Mouse (Mus musculus) Patski (cell line): ENCODE measurements around the gene Dip2c. TPM values are rescaled to one million over a fixed set of nuclear protein-coding genes. Genes with fewer than 3 reads are reported as not detected.

ENCODE experiments used
- ATAC-seq: fragments of 100-300 bp; one replicate; pipeline ENCODE4 v1.8.0; 2021
- CTCF ChIA-PET: fragments of 350-600 bp; sonication (Branson Sonifier 250); formaldehyde crosslinking; loops from one replicate; lab custom pipeline; 2022; ENCODE audit warnings: inconsistent platforms; lab: Charles Lee
- POLR2A ChIA-PET: fragments of 350-600 bp; sonication (Branson Sonifier 250); formaldehyde crosslinking; loops from one replicate; lab custom pipeline; 2022; ENCODE audit warnings: antibody characterized with exemption, inconsistent platforms; lab: Charles Lee
- DNase-seq: peaks from one replicate; pipeline ENCODE4 v3.0.0-alpha.2; 2011; ENCODE audit warnings: low read depth, low spot score
- H3K27me3 ChIP-seq: fragments of 371-371 bp; one replicate; pipeline ENCODE4 v1.5.1; 2021
- CTCF ChIP-seq: fragments of 100-300 bp; IDR thresholded peaks from one replicate; pipeline ENCODE4 v1.5.1; 2021
- in situ Hi-C: fragments of 300-500 bp; cut with MboI; formaldehyde crosslinking; loops from 3 replicates; pipeline ENCODE4 v1.11.1; 2018; ENCODE audit warnings: low pct_unique_long_range_greater_than_20kb, mixed read lengths
- polyA plus RNA-seq: library from polyadenylated mRNA; unstranded; gene quantifications from one replicate; pipeline ENCODE4 v1.2.3, GENCODE M21; 2021

The Dip2c gene
- polyA plus RNA-seq, 1 experiment from 2014 or later: 11.4 TPM

DNA sequence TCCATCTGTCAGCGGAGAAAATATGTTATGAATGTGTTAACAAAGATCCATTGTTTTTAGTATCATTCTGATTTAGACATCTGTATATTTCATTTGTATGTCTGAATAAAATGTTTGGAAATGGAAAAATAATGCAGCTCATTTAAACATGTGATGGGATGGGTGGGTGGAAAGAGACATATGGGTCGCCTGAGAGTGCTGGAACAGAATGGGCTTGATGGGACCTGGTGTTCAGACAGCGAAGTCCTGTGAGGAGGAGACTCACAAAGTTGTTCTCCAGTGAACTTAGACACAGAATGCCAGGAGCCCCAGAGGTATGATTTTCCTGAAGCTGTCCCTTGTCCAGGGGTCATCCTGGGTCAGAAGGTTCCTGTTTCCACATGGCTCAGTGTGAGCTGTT is 142.1 kb downstream of the Dip2c start:
- ChIA-PET CTCF (interaction anchor here (1.3 to 1.4 kb wide), 2 partner anchors 9 to 10 kb away, joined by 3 to 5 read pairs; no protein-coding TSS in a partner anchor), POLR2A (interaction anchor here (0.6 kb wide), 1 partner anchor 34 kb away, joined by 4 read pairs; no protein-coding TSS in a partner anchor)
- H3K27me3 ChIP-seq: no peaks in the 10 kb centered on the region
- ATAC-seq (no peak), DNase-seq (no peak)
- TF ChIP-seq CTCF: no peak
- in situ Hi-C loops: no loop called here

DNA sequence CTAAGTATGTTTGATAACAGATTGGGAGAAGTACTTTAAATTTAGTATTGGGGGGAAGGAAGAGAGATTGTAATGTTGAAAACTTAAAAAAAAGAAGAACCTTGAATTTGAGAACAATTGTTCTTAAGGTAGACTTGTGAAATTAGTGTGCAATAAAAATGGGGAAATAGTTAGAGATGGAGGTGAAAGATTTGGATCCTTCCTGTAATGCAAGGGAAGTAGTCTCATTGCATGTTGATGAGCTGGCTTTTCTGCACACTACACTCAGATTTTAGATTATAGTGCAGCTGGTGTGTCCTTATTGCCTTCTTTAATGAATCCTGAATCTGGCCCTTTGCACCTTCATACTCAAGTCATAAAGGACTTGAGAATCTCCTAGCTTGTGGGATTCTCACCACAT is 142.9 kb downstream of the Dip2c start:
- POLR2A ChIA-PET: no interaction called here
- no peak for TF ChIP-seq CTCF
- CTCF ChIA-PET: interaction anchor here (1.1 to 1.3 kb wide), 2 partner anchors 11 to 22 kb away, joined by 3 to 4 read pairs; no protein-coding TSS in a partner anchor
- in situ Hi-C loops: no loop called here
- DNase-seq: no peak
- no peak for ATAC-seq
- H3K27me3 ChIP-seq: no peaks in the 10 kb centered on the region

DNA sequence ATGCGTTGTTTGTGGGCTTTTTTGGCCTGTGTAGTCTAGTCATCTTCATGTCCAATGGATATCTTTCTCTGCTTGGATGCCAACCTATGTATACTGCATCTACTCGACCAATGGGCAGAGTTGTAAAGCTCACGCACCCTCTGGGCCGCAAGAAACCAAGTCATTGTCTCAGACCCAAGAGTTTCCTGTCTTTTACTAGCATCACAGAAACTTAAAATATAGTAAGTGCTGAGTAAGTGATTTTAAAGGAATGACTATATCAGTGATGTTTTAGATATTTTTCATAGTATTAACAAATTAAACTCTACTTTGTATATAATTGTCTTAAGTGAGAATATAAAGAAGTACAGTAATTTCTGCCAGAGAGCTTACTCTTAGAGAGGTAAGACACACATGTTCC is 145.6 kb downstream of the Dip2c start:
- in situ Hi-C loops: no loop called here
- ChIA-PET POLR2A (no interaction called here), CTCF (interaction anchor here (0.9 kb wide), 1 partner anchor 97 kb away, joined by 3 read pairs; no protein-coding TSS in a partner anchor)
- ATAC-seq: no peak
- DNase-seq: no peak
- TF ChIP-seq CTCF: no peak
- no peaks in the 10 kb centered on the region for H3K27me3 ChIP-seq

- TF ChIP-seq CTCF: no peak
- ChIA-PET POLR2A (no interaction called here), CTCF (no interaction called here)
- in situ Hi-C loops: no loop called here
- DNase-seq (no peak), ATAC-seq (no peak)
- no peaks in the 10 kb centered on the region for H3K27me3 ChIP-seq
Observed at GRCm38 (mm10) chr13:9422876-9423275, 146.5 kb downstream of the Dip2c start.

- in situ Hi-C loops: no loop called here
- no peaks in the 10 kb centered on the region for H3K27me3 ChIP-seq
- ChIA-PET CTCF (interaction anchor here (0.8 to 1.0 kb wide), 2 partner anchors 10 to 251 kb away, joined by 3 read pairs; no protein-coding TSS in a partner anchor), POLR2A (no interaction called here)
- TF ChIP-seq CTCF: no peak
- DNase-seq: no peak
- no peak for ATAC-seq
Observed at GRCm38 (mm10) chr13:9424434-9424833, 148.1 kb downstream of the Dip2c start.

DNA sequence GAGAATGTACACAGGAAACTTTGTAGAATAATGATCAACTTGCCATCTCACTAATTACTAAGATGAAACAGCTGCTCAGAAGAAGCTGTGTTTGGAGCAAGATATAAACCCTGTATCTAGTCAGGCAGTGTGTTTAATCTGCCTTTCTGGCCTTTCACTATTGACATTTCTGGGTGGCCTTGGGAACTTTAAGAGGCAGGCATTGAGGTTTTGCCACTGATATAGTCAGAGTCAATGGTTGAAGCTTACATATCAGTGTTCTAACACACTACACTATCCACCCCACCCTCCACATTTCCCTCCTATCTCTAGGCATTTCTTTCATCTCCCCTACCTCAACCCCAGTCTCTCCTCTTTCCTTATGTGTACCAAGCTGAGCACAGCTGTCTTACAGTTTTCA is 149.9 kb downstream of the Dip2c start:
- no peaks in the 10 kb centered on the region for H3K27me3 ChIP-seq
- DNase-seq (no peak), ATAC-seq (no peak)
- CTCF ChIA-PET: interaction anchor here (1.4 kb wide), 1 partner anchor 15 kb away, joined by 5 read pairs; no protein-coding TSS in a partner anchor
- POLR2A ChIA-PET: no interaction called here
- in situ Hi-C loops: no loop called here
- TF ChIP-seq CTCF: no peak

- no peak for ATAC-seq
- in situ Hi-C loops: no loop called here
- DNase-seq: no peak
- no peaks in the 10 kb centered on the region for H3K27me3 ChIP-seq
- POLR2A ChIA-PET: no interaction called here
- CTCF ChIA-PET: interaction anchor here (1.0 to 1.4 kb wide), 3 partner anchors 9 to 19 kb away, joined by 4 to 5 read pairs (median 5); no protein-coding TSS in a partner anchor
- no peak for TF ChIP-seq CTCF
Observed at GRCm38 (mm10) chr13:9426779-9427178, 150.5 kb downstream of the Dip2c start.

GRCm38 (mm10) chr13:9429884-9430283 is 153.6 kb downstream of the Dip2c start:
- POLR2A ChIA-PET: no interaction called here
- DNase-seq (no peak), ATAC-seq (no peak)
- CTCF ChIA-PET: interaction anchor here (0.7 to 2.1 kb wide), 4 partner anchors 11 to 37 kb away, joined by 3 to 15 read pairs (median 4); no protein-coding TSS in a partner anchor
- in situ Hi-C loops: no loop called here
- no peaks in the 10 kb centered on the region for H3K27me3 ChIP-seq
- TF ChIP-seq CTCF: no peak

GRCm38 (mm10) chr13:9430724-9431123 is 154.4 kb downstream of the Dip2c start:
- CTCF ChIA-PET: interaction anchor here (1.2 to 2.1 kb wide), 3 partner anchors 11 to 36 kb away, joined by 3 to 15 read pairs (median 4); no protein-coding TSS in a partner anchor
- ATAC-seq: no peak
- no peaks in the 10 kb centered on the region for H3K27me3 ChIP-seq
- in situ Hi-C loops: no loop called here
- no peak for TF ChIP-seq CTCF
- DNase-seq: no peak
- POLR2A ChIA-PET: no interaction called here

GRCm38 (mm10) chr13:9431441-9431840 is 155.1 kb downstream of the Dip2c start:
- H3K27me3 ChIP-seq: no peaks in the 10 kb centered on the region
- no peak for ATAC-seq
- POLR2A ChIA-PET: no interaction called here
- no peak for TF ChIP-seq CTCF
- in situ Hi-C loops: no loop called here
- no peak for DNase-seq
- CTCF ChIA-PET: no interaction called here

DNA sequence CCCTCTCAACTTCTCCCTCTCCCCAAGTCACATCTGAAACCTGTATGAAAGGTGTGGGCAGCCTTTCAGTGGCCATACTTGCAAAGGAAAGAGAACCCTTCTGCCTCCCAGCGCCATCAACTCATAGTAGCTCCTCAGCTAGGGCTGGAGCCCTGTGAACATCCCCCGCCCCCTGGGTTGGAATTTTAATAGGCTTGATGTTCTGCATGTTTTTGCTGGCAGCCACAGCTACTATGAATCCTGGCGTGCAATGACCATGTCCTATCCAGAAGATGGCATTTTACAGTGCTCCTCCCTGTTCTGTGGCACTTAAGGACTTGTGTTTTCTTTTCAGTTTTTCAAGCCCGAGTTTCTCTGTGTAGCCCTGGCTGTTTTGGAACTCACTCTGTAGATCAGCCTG is 166.7 kb downstream of the Dip2c start:
- DNase-seq (no peak), ATAC-seq (peak; percentile 47)
- no peaks in the 10 kb centered on the region for H3K27me3 ChIP-seq
- no peak for TF ChIP-seq CTCF
- in situ Hi-C loops: no loop called here
- CTCF ChIA-PET: interaction anchor here (1.1 kb wide), 1 partner anchor 13 kb away, joined by 3 read pairs; no protein-coding TSS in a partner anchor
- POLR2A ChIA-PET: interaction anchor here (0.5 kb wide), 1 partner anchor 249 kb away, joined by 3 read pairs; no protein-coding TSS in a partner anchor
